Mouse (Mus musculus) T-helper 2 cell (primary cell): ENCODE results near the gene Cstf3.

ENCODE experiments used
- in situ Hi-C: fragments of 300-600 bp; cut with MboI, MseI; formaldehyde crosslinking; loops from one replicate; pipeline ENCODE4 v1.15.1; 2025; ENCODE audit warnings: high pct_unique_total_duplicates

Cstf3 gene

DNA sequence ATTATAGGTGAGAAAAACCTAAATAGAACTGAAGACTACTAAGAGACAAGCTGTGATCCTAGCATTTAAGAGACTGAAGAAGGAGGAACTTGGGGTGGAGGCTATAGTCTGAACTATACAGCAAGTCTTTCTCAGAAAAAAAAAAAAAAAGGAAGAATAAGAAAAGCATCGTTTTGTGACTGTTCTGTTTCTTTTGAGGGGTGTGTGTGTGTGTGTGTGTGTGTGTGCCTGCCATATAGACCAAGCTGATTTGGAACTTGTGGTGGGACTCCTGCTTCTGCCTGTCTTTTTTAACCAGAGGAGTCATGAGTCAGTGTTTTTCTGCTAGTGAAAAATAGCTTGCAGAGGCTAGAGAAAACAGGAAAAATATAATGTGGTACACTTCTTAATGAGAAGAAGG, 4.7 kb downstream of the Cstf3 start:
- in situ Hi-C loops, result no loop called here

DNA sequence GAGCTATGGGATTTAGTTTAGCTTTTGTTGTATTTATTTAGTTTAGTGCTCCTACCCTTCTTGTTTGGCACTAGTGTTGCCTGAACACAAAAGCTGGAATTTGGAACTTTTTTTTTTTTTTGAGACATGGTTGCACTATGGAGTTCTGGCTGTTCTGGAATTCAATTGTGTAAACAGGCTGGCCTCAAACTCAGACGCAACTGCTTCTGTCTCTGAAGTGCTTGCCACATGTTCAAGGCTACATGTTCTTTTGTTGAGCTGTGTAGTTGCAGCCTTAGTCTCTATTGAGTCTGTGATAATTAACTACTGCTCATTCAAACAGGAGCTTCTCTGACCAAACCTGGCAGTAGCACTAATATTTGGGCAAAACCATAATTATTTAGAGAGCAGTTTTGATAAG, 13.1 kb downstream of the Cstf3 start:
- in situ Hi-C loops, result no loop called here

DNA sequence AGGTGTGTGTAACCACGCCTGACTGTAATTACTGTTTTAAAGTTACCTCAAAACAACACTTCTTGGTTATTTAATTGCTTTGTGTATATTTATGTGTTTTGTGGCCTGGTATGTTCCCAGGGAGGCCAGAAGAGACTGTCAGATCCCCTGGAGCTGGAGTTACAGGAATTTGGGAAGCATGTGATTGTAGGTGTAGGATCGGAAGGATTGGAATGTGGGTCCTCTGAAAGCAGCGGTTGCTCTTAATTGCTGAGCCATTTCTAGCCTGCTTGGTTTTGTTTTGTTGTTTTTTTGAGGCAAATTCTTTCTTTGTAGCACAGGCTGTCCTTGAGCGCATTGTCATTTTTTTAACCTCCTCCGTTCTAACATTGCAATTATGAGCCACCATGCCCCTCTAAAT, 14.4 kb downstream of the Cstf3 start:
- in situ Hi-C loops, result no loop called here

DNA sequence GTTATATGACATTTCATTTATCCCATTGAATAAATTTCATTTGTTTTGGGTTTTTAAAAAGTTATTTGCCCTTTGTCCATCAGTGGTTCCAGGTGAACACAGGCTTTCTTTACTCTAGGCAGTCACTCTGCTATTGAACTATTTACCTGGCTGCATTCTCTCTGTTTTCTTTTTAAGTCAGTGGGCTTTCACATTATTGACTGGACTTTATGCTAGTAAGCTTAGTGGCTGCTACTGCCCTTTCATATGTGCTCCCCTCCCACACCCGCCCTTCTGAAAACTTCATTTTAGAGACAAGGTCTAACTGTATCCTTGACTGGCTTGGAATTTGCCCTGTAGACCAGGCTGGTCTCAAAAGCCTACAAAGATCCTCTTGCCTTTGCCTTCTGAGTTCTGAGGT, 15.2 kb downstream of the Cstf3 start:
- in situ Hi-C loops, result no loop called here

DNA sequence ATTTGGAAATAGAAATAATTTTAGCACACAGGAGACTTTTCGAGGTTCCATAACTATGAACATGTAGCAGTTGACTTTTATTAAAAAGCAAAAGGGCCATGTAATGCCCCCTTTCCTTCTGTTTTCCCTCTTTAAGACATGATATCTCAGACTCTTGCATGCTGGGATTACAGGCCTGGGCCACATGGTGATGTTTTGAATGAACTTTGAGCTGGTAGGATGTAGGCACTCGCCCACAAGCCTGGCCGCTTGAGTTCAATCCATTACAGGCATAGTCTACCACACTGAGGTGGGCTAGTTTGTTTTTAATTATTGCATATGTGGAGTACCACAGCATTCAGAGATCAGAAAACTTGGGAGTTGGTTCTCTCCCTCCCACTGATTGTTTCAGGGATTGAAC, 24.5 kb downstream of the Cstf3 start:
- in situ Hi-C loops, result loop anchor here (10.0 kb wide), 1 partner anchor 850 kb away; the partner anchor contains the start of gene Nat10

DNA sequence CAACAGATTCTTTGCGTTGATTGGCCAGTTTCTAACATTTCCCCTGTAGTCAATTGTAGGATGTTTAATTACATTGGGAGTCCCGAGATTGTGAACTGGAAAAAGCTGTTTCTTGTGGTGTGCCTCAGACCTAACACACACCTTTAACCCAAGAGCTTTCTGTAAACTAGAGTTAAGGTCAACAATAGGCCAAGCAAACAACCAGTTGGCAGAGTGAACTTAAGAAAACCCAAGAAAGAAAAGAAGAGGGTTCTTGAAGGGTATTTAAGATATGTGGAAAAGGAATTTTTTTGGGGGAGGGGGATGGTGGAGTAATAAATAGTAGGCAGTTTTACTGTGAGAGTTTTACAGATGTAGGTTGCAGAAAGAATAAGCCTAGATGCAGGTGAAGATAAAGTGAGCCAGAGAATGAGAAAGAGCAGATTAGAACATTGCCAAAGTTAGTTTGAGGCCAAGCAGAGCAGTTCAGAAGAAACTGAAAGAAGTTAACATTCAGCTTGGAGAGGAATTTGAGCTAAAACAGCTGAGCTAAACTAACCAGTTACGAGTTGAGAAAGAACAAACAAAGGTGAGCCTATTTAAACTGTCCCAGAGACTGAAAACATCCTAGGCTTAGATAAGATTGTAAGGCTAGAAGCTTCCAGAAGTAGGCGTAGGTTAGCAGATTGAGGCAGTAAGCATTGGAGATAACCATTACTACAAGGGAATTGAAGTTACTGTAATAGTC, 25.8 kb downstream of the Cstf3 start:
- in situ Hi-C loops, result loop anchor here (10.0 kb wide), 1 partner anchor 851 kb away; the partner anchor contains the start of gene Nat10

DNA sequence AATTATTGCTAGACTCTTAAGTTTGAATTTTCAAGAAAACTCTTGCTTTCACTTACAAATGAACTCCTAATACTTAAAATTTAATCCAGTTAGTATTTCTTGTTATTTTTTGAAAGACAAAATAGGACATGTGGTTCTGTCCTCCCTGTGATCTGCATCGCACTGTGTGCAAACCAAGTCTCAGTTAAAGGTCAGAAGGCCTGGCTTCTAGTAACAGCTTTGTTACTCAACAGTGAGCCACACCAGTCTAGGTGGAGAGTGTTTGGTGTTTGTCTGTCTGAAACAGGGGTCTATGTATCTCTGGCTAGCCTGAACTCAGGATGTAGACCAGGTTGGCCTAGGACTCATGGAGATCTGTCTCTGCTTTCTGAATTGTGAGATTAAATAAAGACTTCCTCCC, 68.3 kb downstream of the Cstf3 start:
- in situ Hi-C loops, result no loop called here

DNA sequence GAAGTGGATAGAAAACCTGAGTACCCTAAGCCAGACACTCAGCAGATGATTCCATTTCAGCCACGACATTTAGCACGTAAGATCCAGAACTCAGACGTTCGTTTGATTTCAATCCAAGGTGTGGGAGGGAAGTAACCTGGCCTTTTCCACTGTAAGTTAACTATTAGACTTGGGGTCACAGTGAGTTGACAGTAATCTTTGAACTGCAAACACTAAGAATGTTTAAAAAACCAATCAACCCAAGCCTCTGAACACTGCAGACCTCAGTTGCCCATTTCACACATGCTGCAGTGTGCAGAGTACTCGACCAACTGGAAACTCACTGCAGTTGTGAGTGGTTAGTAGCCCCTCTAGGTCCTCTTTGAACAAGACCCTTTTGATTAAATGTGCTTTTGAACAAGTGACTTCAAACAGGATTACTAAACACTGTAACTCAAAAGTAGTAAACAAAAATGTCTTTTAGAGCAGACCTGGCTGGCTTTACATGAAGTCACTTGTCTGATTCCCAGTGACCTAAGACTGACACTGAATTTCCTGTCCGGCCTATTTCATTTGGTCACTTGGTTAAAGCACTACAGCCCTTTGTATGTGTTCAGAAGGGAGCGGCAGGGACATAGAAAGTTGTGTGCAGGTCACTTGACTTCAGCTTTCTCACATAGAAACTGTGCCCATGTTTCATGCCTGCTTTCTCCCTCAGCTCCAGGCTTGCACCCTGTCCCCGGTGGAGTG, 73.2 kb downstream of the Cstf3 start:
- in situ Hi-C loops, result loop anchor here (10.0 kb wide), 1 partner anchor 729 kb away; no protein-coding TSS in a partner anchor

DNA sequence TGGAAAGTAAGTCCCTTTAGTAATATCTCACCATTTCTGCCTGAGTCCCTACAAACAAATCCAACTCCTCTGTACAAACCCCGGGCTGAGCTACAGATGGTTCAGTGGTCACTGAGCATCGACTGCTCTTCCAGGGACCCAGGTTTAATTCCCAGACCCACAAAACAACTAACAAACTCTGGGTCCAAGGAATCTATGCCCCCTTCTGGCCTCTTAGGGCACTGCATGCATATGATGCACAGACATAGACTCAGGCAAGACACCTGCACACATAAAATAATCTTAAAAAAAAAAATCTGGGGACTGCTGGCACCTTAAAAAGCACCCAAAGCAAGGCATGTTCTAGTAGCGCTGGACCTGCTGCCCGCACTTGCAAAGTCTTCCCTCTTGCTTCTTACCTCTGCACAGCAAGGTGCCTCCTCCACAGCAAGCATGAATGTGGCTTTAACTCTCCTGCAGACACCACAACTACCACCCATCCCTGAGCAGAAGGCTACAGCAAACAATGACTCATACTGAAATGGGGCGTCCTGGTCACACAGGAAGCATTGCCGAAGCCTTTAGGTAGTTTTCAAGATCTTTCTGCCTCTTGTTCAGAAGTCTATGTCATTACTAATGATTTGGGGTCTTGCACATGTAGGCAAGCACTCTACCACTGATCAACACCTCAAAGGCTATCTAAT, 78.9 kb downstream of the Cstf3 start:
- in situ Hi-C loops, result loop anchor here (10.0 kb wide), 1 partner anchor 734 kb away; no protein-coding TSS in a partner anchor

DNA sequence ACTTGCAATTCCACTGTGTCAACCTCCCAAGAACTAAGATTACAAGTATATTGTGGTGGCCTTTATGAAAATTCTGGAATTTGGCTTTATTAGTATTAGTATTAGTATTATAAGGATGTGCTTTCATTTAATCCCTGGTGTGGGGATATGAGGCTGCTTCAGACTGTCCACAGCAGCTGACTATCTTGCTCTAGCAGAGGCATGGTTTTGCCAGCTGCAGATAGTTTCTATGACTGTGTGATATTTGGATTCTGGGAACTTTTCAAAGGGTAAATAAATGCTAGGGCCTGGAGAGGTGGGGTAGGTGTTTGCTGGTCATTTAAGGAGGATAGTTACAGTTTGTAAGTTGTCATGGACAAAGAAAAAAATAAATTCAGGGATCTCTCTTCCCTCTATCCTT, 81.4 kb downstream of the Cstf3 start:
- in situ Hi-C loops, result no loop called here

DNA sequence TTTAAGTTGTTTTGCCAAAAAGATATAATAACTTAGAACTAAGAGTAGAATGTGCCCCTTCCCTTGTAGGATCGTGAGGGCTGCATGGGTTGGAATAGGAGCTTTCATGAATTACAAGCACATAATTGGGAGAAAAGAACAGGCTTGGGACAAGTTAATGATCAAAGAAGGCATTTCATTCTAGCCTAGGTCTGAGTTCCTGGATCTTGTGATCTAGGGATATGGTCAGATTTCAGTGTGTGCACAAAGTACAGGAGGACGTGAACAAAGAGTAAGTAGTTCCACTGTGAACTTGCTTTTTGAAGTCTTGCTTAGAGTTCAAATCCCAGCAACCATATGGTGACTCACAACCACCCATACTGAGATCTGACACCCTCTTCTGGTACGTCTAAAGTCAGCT, 87.0 kb downstream of the Cstf3 start:
- in situ Hi-C loops, result no loop called here

DNA sequence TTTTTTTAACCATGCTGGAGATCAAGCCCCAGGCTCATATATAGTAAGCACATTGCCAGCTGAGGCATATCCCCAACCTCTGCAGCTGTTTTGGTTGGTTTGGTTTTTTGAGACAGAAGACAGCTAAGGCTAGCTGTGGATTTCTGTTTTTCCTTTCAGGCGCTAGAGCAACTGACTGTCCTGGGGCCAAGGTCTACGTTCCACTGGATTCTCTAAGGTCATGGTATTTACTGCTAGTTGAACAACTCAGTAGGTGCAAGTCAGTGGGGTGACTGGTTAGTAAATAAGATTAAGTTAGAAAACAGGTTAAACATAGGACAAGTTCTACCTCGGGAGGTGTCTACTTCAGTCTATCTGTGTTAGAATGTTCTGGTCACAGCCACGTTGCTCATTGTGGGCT, 94.4 kb downstream of the Cstf3 start:
- in situ Hi-C loops, result loop anchor here (5.0 kb wide), 1 partner anchor 68 kb away; no protein-coding TSS in a partner anchor

DNA sequence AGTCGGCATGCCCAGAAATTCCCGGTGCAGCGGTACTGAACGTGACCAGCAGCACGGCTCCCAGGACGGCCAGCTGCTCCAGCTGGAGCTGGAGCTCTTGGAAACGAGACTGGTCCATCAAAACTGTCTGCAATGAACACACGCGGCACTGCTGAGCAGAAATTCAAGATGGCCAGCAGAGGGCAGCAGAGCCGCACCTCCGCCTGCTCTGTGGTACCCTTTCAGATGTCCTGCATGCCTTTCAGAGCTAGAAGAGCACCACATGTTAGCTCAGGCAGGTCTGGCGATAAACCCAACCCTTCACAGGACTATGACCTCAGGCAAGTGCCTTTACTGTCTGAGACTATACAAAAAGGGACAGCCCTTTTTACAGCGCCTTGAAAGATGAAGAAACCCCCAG, 95.1 kb downstream of the Cstf3 start:
- in situ Hi-C loops, result no loop called here

DNA sequence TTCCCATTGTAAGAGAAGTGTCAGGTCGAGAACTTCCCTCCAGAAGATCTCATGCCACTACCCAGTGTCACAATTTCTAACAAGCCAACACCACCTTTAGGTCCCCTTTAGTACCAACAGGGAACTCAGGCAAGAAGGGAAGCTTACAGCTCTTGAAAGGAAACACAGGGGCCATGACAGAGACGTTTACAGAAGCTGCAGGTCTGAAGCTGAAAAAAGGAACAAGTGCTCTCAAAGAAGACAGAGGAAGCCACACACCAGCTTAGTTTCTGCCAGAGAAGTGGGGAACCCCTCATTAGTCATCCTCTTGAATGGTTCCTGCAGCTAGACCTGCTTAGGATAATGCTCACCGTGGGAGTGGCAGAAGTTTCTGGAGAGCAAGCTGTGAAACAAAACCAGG, 96.9 kb downstream of the Cstf3 start:
- in situ Hi-C loops, result no loop called here

DNA sequence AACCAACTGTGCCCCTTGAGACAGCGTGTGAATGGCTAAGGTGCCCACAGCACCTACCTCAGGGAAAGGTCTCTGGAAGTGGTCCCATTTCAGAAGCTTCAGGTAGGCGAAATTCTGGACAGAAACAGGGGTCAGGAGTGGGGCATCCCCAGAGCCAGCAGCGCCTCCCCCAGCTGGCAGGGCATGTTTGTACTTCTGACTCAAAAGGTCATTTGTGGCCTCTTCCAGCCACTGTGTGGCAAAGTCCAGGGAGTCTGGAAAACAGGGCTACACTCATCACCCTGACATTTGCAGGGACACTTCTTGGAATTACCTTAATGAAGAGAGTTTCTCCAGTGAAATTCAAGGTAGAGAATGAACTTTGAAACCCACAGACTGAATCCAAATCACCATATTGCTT, 98.0 kb downstream of the Cstf3 start:
- in situ Hi-C loops, result no loop called here

DNA sequence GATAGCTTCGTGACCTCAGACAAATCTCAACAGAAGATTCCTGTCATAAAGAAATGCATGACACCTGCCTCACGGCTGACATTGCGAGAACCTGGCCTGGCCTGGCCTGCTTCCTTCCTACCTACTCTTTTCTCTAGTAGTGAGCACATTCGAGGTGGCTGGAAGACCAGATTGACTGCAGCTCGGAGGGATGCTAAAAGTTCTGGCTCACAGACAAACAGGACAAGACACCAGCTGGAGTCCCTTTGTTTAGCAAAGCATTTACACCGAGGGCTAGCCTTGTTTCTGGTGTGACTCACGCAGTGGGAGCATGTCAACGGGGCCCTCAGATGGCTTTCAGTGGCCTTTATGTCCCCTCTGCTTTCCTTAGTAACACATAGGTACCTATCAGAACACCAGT, 98.4 kb downstream of the Cstf3 start:
- in situ Hi-C loops, result no loop called here

DNA sequence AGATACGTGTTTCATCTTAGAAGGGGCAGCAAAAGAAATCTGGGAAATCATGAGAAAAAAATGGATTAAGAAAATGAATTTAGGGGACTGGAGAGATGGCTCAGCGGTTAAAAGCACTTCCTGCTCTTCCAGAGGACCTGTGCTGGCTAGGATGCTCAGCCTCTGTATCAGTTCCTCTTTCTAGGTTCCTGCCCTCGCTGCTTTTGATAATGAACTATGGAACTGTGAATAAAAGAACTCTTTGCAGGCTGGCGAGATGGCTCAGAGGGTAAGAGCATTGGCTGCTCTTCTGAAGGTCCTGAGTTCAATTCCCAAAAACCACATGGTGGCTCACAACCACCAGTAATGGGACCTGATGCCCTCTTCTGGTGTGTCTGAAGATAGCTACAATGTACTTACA, 100.4 kb downstream of the Cstf3 start:
- in situ Hi-C loops, result no loop called here

DNA sequence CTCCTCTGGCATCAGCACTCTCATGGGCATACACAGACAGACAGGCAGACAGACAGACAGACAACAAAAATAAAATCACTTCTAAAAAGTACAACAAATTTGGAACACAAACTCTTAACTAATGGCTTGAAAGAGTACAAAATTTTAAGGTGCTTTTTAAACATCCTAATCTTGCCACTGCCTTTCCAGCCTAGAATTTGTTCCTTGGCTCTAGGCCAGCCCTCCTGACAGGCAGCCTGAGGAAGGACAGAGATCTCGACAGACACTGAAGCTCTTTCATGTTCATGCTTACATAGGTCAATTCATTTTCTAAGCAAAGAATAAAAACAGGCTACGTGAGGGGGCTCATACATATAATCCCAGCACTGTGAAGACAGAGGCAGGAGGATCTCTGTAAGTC, 102.2 kb downstream of the Cstf3 start:
- in situ Hi-C loops, result no loop called here

DNA sequence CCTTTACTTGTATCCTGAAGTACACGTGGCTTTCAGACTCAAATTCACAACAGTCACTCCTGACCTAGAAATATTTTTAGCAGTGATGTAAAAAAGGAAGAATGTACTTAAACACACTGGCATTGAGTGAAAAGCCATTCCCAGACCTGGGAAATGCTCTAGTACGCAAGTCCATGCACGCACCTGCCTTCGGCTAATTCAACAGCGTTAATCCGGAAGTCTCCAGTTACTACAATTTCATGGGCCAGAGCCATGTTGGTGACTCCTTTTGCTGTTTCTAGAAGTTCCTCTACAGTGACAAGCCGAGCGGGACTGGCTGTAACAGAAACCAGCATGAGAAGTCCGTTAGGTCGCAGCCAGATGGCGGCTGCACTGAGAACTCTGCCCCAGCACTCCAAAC, 109.3 kb downstream of the Cstf3 start:
- in situ Hi-C loops, result no loop called here

DNA sequence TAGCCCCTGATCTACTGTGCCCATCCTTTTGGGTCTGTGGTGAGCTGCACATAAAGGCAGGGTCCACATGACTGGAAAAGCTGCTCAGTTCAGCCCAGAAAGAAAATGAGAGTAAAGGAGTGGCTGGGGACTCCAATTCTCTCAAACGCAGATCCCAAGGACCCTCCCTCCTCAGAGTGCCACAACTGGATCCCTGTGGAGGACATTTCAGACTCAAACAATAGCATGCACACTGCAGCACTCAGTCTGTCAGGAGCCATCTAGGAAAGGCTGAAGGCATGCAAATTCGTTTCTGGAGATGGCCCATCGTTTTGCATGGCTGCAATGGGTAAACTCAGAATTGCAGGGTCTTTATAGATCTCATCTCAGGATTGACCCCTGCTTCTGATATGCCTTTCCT, 112.8 kb downstream of the Cstf3 start:
- in situ Hi-C loops, result no loop called here

DNA sequence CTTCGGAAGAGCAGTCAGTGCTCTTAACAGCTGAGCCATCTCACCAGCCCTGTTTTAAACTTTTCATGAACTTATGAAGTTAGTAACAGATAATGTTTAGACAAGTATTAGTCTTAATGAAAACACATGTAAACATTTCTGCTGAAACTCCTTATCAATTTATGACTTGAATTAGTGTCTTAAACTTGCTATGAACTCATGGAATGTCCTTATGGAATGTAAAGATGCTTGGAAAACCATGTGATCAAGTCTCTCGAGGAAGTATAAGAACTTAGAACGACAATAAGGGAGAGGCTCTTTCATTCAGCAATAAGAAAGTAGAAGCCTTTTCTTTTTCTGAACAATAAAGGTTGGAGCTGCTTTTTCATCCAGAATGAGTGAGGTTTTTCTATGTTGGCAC, 114.0 kb downstream of the Cstf3 start:
- in situ Hi-C loops, result no loop called here

DNA sequence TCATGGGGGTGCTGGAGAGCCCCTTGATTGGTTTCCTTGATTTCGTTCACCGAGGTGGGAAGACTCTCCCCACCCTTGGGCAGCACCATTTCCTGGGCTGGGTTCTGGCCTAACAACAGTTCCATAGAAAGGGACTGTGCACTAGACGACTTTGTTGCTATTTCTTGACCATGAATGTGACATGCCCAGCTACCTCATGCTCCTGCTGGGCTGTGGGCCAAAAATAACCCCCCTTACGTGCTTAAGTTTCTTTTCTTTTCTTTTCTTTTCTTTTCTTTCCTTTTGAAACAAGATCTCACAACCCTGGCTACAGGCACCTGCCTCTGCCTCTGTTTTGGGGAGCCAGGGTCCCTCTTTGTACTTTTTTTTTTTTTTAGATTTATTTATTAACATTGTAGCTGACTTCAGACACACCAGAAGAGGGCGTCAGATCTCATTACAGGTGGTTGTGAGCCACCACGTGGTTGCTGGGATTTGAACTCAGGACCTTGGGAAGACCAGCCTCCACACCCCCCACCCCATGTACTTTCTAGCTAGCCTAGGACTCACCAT, 119.5 kb downstream of the Cstf3 start:
- in situ Hi-C loops, result no loop called here
